In the genomic region with DNA sequence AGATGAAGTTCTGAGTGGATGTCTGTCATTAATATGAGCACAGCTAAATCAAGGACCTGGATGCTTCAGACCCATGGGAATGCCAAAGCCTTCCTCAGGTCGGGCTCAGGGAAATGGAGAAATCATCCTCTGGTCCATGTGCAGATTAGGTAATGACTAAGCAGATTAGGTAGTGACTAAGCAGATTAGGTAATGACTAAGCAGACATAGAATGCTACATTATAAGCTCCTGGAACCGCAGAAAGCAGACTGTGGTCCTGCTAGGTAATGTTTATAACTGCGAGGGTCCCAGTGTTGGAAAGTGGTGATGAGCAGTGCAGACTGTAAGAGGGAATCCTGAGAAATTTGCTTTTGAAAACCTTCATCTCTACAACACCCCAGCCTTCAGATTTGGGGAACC, we compare ENCODE assay signal across 31 mouse cellular contexts. TPM values are rescaled to one million over a fixed set of nuclear protein-coding genes. Genes with fewer than 3 reads are reported as not detected.
DNase-seq lines count a peak whose midpoint lies in the region; ATAC-seq and TF ChIP-seq lines count a peak whose summit lies in the region.
"Had no signal": no experiment of that assay in that cellular context is flagged by ENCODE, and none has a peak within 500 bp of the region (broad histone marks: within the 10 kb centered on the region; RNA-seq: fewer than 3 reads in every experiment).

No protein-coding gene starts in this region.

- no peak for ATAC-seq in liver, embryonic 13.5 days (ENCODE audit: low read depth)
- no peak for ATAC-seq in neural tube, embryonic 15.5 days (ENCODE audit: low FRiP score)
- ATAC-seq: activated CD4-positive, CD25-positive, alpha-beta regulatory T cell, adult 4 months; forebrain, embryonic 15.5 days; hindbrain, embryonic 16.5 days had no signal

- WGBS in liver, embryonic 13.5 days (ENCODE audit: insufficient replicate concordance) = 47% methylated on average over 3 of the region's 3 CpGs
- WGBS in neural tube, embryonic 15.5 days = 90% methylated on average over 3 of the region's 3 CpGs

- H3K36me3 ChIP-seq in liver, embryonic 13.5 days = no peaks in the 10 kb centered on the region
- H3K36me3 ChIP-seq in CH12.LX (replicated peaks in 1 of 2; ENCODE audit: control insufficient read depth in 1 of 2, insufficient read depth in 1 of 2, low read length in 1 of 2) = no peaks in the 10 kb centered on the region
- no peaks in the 10 kb centered on the region for H3K36me3 ChIP-seq in neural tube, embryonic 15.5 days
- H3K36me3 ChIP-seq: embryonic facial prominence, embryonic 10.5 days; embryonic facial prominence, embryonic 15.5 days; forebrain, embryonic 15.5 days; hindbrain, embryonic 10.5 days; kidney, embryonic 15.5 days; lung, embryonic 15.5 days; midbrain, embryonic 12.5 days; neural tube, embryonic 12.5 days had no signal

- in situ Hi-C loops in CH12.LX (cut with MboI; ENCODE audit: low pct_ligation_motif_present, low pct_unique_long_range_greater_than_20kb, low sequenced_read_pairs) = no loop called here

- H3K4me3 ChIP-seq in liver, embryonic 13.5 days (replicated peaks) = no peak overlapping the region
- H3K4me3 ChIP-seq in CH12.LX (replicated peaks in 1 of 3; ENCODE audit: low read depth in 2 of 3, low read length in 2 of 3, poor library complexity in 1 of 3) = no peak overlapping the region
- no peak overlapping the region for H3K4me3 ChIP-seq in neural tube, embryonic 15.5 days (replicated peaks)
- H3K4me3 ChIP-seq: embryonic facial prominence, embryonic 10.5 days; embryonic facial prominence, embryonic 15.5 days; forebrain, embryonic 15.5 days; gastrocnemius, adult 2 months; heart, adult 2 months; hindbrain, embryonic 10.5 days; kidney, embryonic 15.5 days; lung, embryonic 15.5 days; midbrain, embryonic 12.5 days; myocyte; neural tube, embryonic 12.5 days had no signal

- H3K4me1 ChIP-seq in liver, embryonic 13.5 days (replicated peaks) = peaks cover 31% of the 10 kb centered on the region
- H3K4me1 ChIP-seq in CH12.LX (ENCODE audit: control insufficient read depth in 1 of 2, insufficient read depth in 2 of 2) = peaks cover 4 to 20% of the 10 kb centered on the region in 2 experiments; a peak in 3 of 4 replicates
- H3K4me1 ChIP-seq in neural tube, embryonic 15.5 days = peaks cover 5% of the 10 kb centered on the region; the same call in 1 of the 2 replicates

- no peak overlapping the region for H3K9ac ChIP-seq in liver, embryonic 13.5 days
- no peak overlapping the region for H3K9ac ChIP-seq in CH12.LX (ENCODE audit: insufficient read depth, low read depth)
- H3K9ac ChIP-seq in neural tube, embryonic 15.5 days (replicated peaks) = no peak overlapping the region
- H3K9ac ChIP-seq: embryonic facial prominence, embryonic 15.5 days; forebrain, embryonic 15.5 days; kidney, embryonic 15.5 days; lung, embryonic 15.5 days; midbrain, embryonic 12.5 days; neural tube, embryonic 12.5 days had no signal

- peak overlapping the region; percentile 30; the same call in 1 of the 2 replicates for H3K4me2 ChIP-seq in liver, embryonic 13.5 days
- H3K4me2 ChIP-seq in CH12.LX (ENCODE audit: insufficient read depth, low read depth, poor library complexity, severe bottlenecking) = no peak overlapping the region
- H3K4me2 ChIP-seq in neural tube, embryonic 15.5 days = no peak overlapping the region
- H3K4me2 ChIP-seq: embryonic facial prominence, embryonic 15.5 days; forebrain, embryonic 15.5 days; kidney, embryonic 15.5 days; lung, embryonic 15.5 days; midbrain, embryonic 12.5 days; neural tube, embryonic 12.5 days had no signal

- H3K27me3 ChIP-seq in liver, embryonic 13.5 days = peaks cover 7% of the 10 kb centered on the region
- no peaks in the 10 kb centered on the region for H3K27me3 ChIP-seq in CH12.LX (replicated peaks)
- H3K27me3 ChIP-seq in neural tube, embryonic 15.5 days (replicated peaks) = no peaks in the 10 kb centered on the region
- H3K27me3 ChIP-seq: embryonic facial prominence, embryonic 15.5 days; forebrain, embryonic 15.5 days; kidney, embryonic 15.5 days; lung, embryonic 15.5 days; neural tube, embryonic 12.5 days had no signal

- dilution Hi-C loops in CH12.LX (cut with MboI; ENCODE audit: extremely low pct_ligation_motif_present, extremely low pct_unique_long_range_greater_than_20kb, low sequenced_read_pairs) = no loop called here

- TF ChIP-seq POLR2A in CH12.LX (IDR thresholded peaks at IDR 0.05; ENCODE audit: low read depth, low read length) = no peak

- no peak for TF ChIP-seq CTCF in CH12.LX (conservative IDR thresholded peaks at IDR 0.05 in 1 of 2, IDR thresholded peaks at IDR 0.05 in 1 of 2; ENCODE audit: low read depth in 2 of 2, low read length in 2 of 2)

- TF ChIP-seq RAD21 in CH12.LX (IDR thresholded peaks at IDR 0.05; ENCODE audit: low read depth, low read length) = no peak

- no peak for DNase-seq in liver, embryonic 13.5 days
- DNase-seq in liver = no peak
- no peak for DNase-seq in CH12.LX (ENCODE audit: extremely low read depth)
- peak; percentile 21 for DNase-seq in MN1 (ENCODE audit: low spot score)
- DNase-seq in retina, postnatal 1 day = peak; percentile 9
- DNase-seq in thymus, postnatal 4 days = no peak
- DNase-seq: adrenal gland, adult 8-10 months; cerebellum, adult 8-10 months; cerebellum, postnatal 25 days; gastrocnemius, adult 2 months; heart, adult 2 months; heart, postnatal 14 days; kidney, adult 18-20 months; kidney, postnatal 4 days; layer of hippocampus, postnatal 36 days; right cerebral cortex, postnatal 4 days; thymus, adult 18-20 months; thymus, postnatal 36 days had no signal

- no peak for TF ChIP-seq EP300 in CH12.LX (IDR thresholded peaks at IDR 0.05; ENCODE audit: low read length)

- H3K27ac ChIP-seq in liver, embryonic 13.5 days = 0 out of 2 replicates have a peak overlapping the region, but pooled peaks have one; percentile 14
- no peak overlapping the region for H3K27ac ChIP-seq in CH12.LX (ENCODE audit: insufficient read depth, low read depth)
- no peak overlapping the region for H3K27ac ChIP-seq in neural tube, embryonic 15.5 days (replicated peaks)
- H3K27ac ChIP-seq: embryonic facial prominence, embryonic 10.5 days; embryonic facial prominence, embryonic 15.5 days; forebrain, embryonic 15.5 days; gastrocnemius, adult 2 months; heart, adult 2 months; hindbrain, embryonic 10.5 days; kidney, embryonic 15.5 days; lung, embryonic 15.5 days; midbrain, embryonic 12.5 days; neural tube, embryonic 12.5 days; stomach, postnatal 0 days had no signal

- H3K79me2 ChIP-seq in CH12.LX (replicated peaks; ENCODE audit: control insufficient read depth, extremely low read depth, insufficient read depth, poor library complexity, severe bottlenecking) = no peaks in the 10 kb centered on the region

- H3K9me3 ChIP-seq in liver, embryonic 13.5 days (replicated peaks) = no peaks in the 10 kb centered on the region
- no peaks in the 10 kb centered on the region for H3K9me3 ChIP-seq in CH12.LX (replicated peaks; ENCODE audit: low read length)
- H3K9me3 ChIP-seq in neural tube, embryonic 15.5 days (replicated peaks) = no peaks in the 10 kb centered on the region
- H3K9me3 ChIP-seq: embryonic facial prominence, embryonic 10.5 days; embryonic facial prominence, embryonic 15.5 days; forebrain, embryonic 15.5 days; hindbrain, embryonic 10.5 days; kidney, embryonic 15.5 days; lung, embryonic 15.5 days; midbrain, embryonic 12.5 days; neural tube, embryonic 12.5 days had no signal

TF ChIP-seq in CH12.LX, 34 proteins besides CTCF, POLR2A, EP300 and RAD21:
- TF ChIP-seq JUN (IDR thresholded peaks at IDR 0.05; ENCODE audit: insufficient read depth, low read depth, low read length) (no peak), MAFK (IDR thresholded peaks at IDR 0.05; ENCODE audit: insufficient replicate concordance, low read length) (peak; percentile 35; the same call in 1 of the 2 replicates)

RNA-seq across cellular contexts. Expression of gene Sertad2, which starts 4.6 kb away (rescaled TPM):
- 37.4 and 38.6 TPM in 2 replicates for polyA plus RNA-seq in liver, embryonic 13.5 days (2015; fragmentation: Nextera tagmentation; extraction: Ambion mirVana)
- total RNA-seq in CH12.LX (2012; rRNA removed) (5.2 and 6.0 TPM in 2 replicates), CH12.LX (2014; rRNA removed) (5.9 TPM in 2 replicates)
- polyA plus RNA-seq in CH12.LX (2012; ENCODE audit: insufficient read length, low read depth) = 10.3 and 13.1 TPM in 2 replicates
- polyA plus RNA-seq in neural tube, embryonic 15.5 days (2015; fragmentation: Nextera tagmentation; extraction: Ambion mirVana) = 27.6 and 28.0 TPM in 2 replicates

Comparison
In these comparisons a context has a peak if more than half of its experiments do, and no peak if none do; other contexts are left out.
1. DNase-seq: peak in MN1 (single experiment) and retina, postnatal 1 day (single experiment); none in liver, embryonic 13.5 days (single experiment), liver (single experiment), CH12.LX (single experiment) and thymus, postnatal 4 days (single experiment).